Mouse (Mus musculus): Measurements from ENCODE around the gene Atp6v0c. TPM values are rescaled to one million over a fixed set of nuclear protein-coding genes. Genes with fewer than 3 reads are reported as not detected.
"Not testable (repeated sequence)": the region's sequence is repeated elsewhere in the genome, so short reads cannot be mapped to it uniquely, and the experiment has no call there.

Gene Atp6v0c
- total RNA-seq, 2 experiments from 2014 or later: 142 to 153 TPM

DNA sequence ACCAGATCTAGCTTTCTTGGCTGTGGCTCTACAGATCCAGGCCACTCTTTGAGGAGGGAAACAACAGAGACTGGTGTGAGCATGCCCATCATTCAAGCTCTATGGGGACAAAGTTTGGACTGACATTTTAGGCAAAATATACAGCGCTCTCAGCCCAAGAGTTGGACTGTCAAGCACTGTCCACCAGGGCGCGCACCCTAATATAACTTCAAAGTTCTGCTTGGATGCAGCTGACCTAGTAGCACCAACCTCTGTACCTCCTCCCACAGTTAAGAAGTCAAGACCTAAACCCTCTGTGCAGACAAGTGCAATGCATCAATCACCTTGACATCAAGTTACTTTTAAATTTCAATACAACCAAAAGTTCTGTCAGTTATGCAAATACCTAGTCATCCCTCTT lies 37.9 kb downstream of the Atp6v0c start:
- DNase-seq: no peak
- intact Hi-C loops (cut with DNase I): no loop called here

DNA sequence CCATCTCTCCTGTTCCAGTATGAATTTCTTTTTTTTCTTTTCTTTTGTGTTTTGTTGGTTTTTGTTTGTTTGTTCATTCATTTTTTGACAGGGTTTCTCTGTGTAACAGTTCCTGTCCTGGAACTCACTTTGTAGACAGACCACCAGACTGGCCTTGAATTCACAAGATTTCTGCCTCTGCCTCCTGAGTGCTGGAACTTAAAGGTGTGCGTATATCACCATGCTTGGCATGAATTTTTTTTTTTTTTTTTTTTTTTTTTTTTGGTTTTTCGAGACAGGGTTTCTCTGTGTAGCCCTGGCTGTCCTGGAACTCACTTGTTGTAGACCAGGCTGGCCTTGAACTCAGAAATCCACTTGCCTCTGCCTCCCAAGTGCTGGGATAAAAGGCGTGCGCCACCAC lies 40.3 kb downstream of the Atp6v0c start:
- intact Hi-C loops (cut with DNase I); DNase-seq: not testable (repeated sequence)

DNA sequence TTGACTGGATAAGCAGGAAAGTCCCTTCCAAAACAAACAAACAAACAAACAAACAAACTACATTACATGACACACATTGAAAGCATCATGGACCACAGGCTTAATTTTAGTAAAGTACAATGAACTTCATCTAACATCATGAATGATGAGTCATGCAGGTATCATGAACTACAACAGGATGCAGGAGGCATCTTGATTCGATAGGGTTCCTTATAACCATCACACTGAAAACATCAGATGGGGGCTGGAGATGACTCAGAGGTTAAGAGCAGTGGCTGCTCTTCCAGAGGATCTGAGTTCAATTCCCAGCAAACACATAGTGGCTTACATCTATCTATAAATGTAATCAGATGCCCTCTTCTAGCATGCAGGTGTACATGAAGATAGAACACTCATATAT lies 41.9 kb downstream of the Atp6v0c start:
- DNase-seq: no peak
- intact Hi-C loops (cut with DNase I): no loop called here

DNA sequence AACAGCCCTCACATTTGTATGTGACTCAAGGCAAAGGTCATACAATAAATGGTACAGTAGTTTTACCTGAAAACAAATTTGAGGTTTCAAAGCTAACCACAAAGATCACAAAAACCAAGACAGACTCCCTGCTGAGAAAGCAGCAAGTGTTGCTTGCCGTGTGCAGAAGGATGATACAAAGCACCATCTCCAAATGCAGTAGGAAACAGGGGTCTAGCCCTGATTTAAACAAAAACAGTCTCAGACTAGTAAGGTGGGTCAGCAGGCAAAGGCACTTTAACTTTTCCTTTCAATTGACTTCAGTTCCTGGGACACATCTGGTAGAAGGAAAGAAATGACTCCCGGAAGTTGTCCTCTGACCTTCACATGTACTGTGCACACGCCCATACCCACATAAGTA lies 42.7 kb downstream of the Atp6v0c start:
- intact Hi-C loops (cut with DNase I): no loop called here

DNA sequence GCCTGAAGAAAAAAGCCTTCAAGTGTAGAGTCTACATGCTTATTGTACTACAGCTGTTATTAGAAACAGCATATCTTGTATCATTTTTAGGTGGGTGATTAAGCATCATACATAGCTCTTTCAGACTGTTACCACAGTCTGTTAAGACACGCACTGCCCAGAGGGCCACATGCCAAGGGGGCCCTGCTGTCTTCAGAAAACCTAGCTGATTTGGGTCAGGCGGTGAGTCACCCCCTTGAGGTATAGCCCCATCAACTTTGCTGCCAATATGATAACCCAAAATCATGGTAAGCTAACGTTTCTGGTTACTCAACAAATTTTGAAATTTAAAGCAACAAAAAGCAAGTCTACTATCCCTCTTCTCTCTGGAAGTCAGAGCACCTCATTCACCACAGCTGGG lies 50.1 kb downstream of the Atp6v0c start:
- DNase-seq: no peak
- intact Hi-C loops (cut with DNase I): no loop called here

More for the DNA sequence above, 42.7 kb downstream of the Atp6v0c start:
- DNase-seq: no peak

Other genes starting within 250 kb of the Atp6v0c start
- gene Sbp, start 228.0 kb downstream of the Atp6v0c start, total RNA-seq (2021): not detected
- gene Sbpl, start 214.4 kb downstream of the Atp6v0c start, total RNA-seq (2021): not detected
- not detected for gene Prss30, start 189.1 kb downstream of the Atp6v0c start, total RNA-seq (2021)
- not detected for gene Prss22, start 171.6 kb downstream of the Atp6v0c start, total RNA-seq (2021)
- not detected for gene Prss27, start 131.6 kb downstream of the Atp6v0c start, total RNA-seq (2021)
- 1 to 10 TPM; 7.6 to 8.8 TPM for gene Kctd5, start 96.2 kb downstream of the Atp6v0c start, total RNA-seq (2021)
- 10 to 100 TPM; 35.5 to 39.9 TPM for gene Pdpk1, start 18.8 kb downstream of the Atp6v0c start, total RNA-seq (2021)
- gene Amdhd2, start 5.9 kb downstream of the Atp6v0c start, total RNA-seq (2021): 10 to 100 TPM in 1 of 2 experiments, 1 to 10 TPM in 1; 8.4 to 10.4 TPM
- 1 to 10 TPM; 2.9 to 4.4 TPM for gene Tbc1d24, start 35.9 kb upstream of the Atp6v0c start, total RNA-seq (2021)
- under 1 TPM; 0.33 to 0.35 TPM for gene Ntn3, start 39.8 kb upstream of the Atp6v0c start, total RNA-seq (2021)
- 1 to 10 TPM in 1 of 2 experiments, under 1 TPM in 1; 0.96 to 1.1 TPM for gene Tedc2, start 51.1 kb upstream of the Atp6v0c start, total RNA-seq (2021)
- gene Ccnf, start 81.8 kb upstream of the Atp6v0c start, total RNA-seq (2021): 1 to 10 TPM in 1 of 2 experiments, under 1 TPM in 1; 0.91 to 1.1 TPM
- gene Abca17, start 181.4 kb upstream of the Atp6v0c start, total RNA-seq (2021): not detected
- gene Abca3, start 182.2 kb upstream of the Atp6v0c start, total RNA-seq (2021): 1 to 10 TPM; 6.5 to 7.4 TPM
- gene Rnps1, start 244.9 kb upstream of the Atp6v0c start, total RNA-seq (2021): 10 to 100 TPM; 41.7 to 48.3 TPM